30 mouse cellular contexts compared by ENCODE assay signal in the genomic region with DNA sequence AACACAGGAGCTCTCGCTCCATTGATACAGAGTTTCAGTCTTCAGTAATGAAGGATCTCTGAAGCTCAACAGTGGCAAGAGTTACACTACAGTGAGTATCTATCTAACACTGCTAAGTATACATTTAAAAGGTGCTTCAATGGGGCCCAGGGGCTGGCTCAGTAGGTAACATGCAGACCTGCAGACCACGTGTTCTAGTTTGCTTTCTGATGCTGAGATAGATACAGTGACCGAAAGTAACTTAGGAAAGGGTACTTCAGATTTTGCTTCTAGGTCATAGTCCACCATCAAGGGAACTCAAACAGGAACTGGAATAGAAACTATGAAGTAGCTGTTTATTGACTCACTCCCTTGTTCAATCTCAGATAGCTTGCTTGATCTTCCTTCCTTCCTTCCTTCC. TPM values are rescaled to one million over a fixed set of nuclear protein-coding genes. Genes with fewer than 3 reads are reported as not detected.
DNase-seq lines count a peak whose midpoint lies in the region; ATAC-seq and TF ChIP-seq lines count a peak whose summit lies in the region.
"Had no signal": no experiment of that assay in that cellular context is flagged by ENCODE, and none has a peak within 500 bp of the region (broad histone marks: within the 10 kb centered on the region; RNA-seq: fewer than 3 reads in every experiment).

No protein-coding gene starts in this region.

- TF ChIP-seq EP300 in stomach, postnatal 0 days (optimal IDR thresholded peaks at IDR 0.05), result no peak

- H3K4me1 ChIP-seq in liver, adult 2 months (ENCODE audit: control insufficient read depth, insufficient read depth, low read length), result no peaks in the 10 kb centered on the region; the same call in 1 of the 2 replicates
- peaks cover 18% of the 10 kb centered on the region for H3K4me1 ChIP-seq in liver, embryonic 12.5 days
- peaks cover 54% of the 10 kb centered on the region for H3K4me1 ChIP-seq in bone marrow macrophage, adult 2 months (ENCODE audit: control insufficient read depth, insufficient read depth, low read length)
- H3K4me1 ChIP-seq in limb, embryonic 10.5 days, result peaks cover 10% of the 10 kb centered on the region
- no peaks in the 10 kb centered on the region for H3K4me1 ChIP-seq in stomach, postnatal 0 days (replicated peaks; ENCODE audit: control insufficient read depth, insufficient read depth)
- H3K4me1 ChIP-seq in midbrain, postnatal 0 days (ENCODE audit: insufficient read depth, low read length), result no peaks in the 10 kb centered on the region

- H3K4me2 ChIP-seq in liver, embryonic 12.5 days, result no peak overlapping the region
- H3K4me2 ChIP-seq in stomach, postnatal 0 days (replicated peaks; ENCODE audit: low read depth), result no peak overlapping the region
- no peak overlapping the region for H3K4me2 ChIP-seq in midbrain, postnatal 0 days (ENCODE audit: low read depth, low read length, poor library complexity, severe bottlenecking)
- H3K4me2 ChIP-seq: embryonic facial prominence, embryonic 13.5 days; forebrain, embryonic 15.5 days; heart, embryonic 12.5 days; hindbrain, embryonic 15.5 days; limb, embryonic 13.5 days; lung, embryonic 15.5 days; midbrain, embryonic 13.5 days had no signal

- DNase-seq in liver, adult 2 months (ENCODE audit: extremely low read depth, low read depth, low spot score), result peak; percentile 54
- peak; percentile 7 for DNase-seq in limb, embryonic 10.5 days (ENCODE audit: low spot score)
- peak; percentile 58 for DNase-seq in stomach, postnatal 0 days (ENCODE audit: low spot score)
- no peak for DNase-seq in midbrain, postnatal 0 days (ENCODE audit: low spot score)
- DNase-seq in T-cell, adult 2 months (ENCODE audit: low spot score), result no peak
- DNase-seq: adrenal gland, postnatal 14 days; cerebellum, adult 11-12 months; cerebellum, postnatal 10 days; gastrocnemius, adult 2 months; gastrocnemius, postnatal 36 days; heart, adult 2 months; kidney, adult 9 months; kidney, postnatal 10 days; retina, postnatal 1 day; right cerebral cortex, postnatal 25 days; thymus, postnatal 14 days had no signal

- H3K27ac ChIP-seq in liver, adult 2 months (replicated peaks; ENCODE audit: insufficient read depth, low read depth, low read length), result no peak overlapping the region
- no peak overlapping the region for H3K27ac ChIP-seq in liver, embryonic 12.5 days
- peak overlapping the region; percentile 18 for H3K27ac ChIP-seq in bone marrow macrophage, adult 2 months (ENCODE audit: insufficient read depth, low read depth, low read length)
- no peak overlapping the region for H3K27ac ChIP-seq in limb, embryonic 10.5 days
- H3K27ac ChIP-seq in stomach, postnatal 0 days (replicated peaks), result peak overlapping the region; percentile 58; the same call in 1 of the 2 replicates
- no peak overlapping the region for H3K27ac ChIP-seq in midbrain, postnatal 0 days (ENCODE audit: low read depth, low read length)
- H3K27ac ChIP-seq: embryonic facial prominence, embryonic 13.5 days; forebrain, embryonic 10.5 days; forebrain, embryonic 15.5 days; gastrocnemius, adult 2 months; heart, adult 2 months; hindbrain, embryonic 15.5 days; limb, embryonic 13.5 days; liver, embryonic 14.5 days; lung, embryonic 15.5 days; midbrain, embryonic 13.5 days had no signal

- ATAC-seq in liver, embryonic 12.5 days, result no peak
- ATAC-seq in stomach, postnatal 0 days (ENCODE audit: low FRiP score, low TSS enrichment), result peak; percentile 84
- ATAC-seq in midbrain, postnatal 0 days (ENCODE audit: low FRiP score), result no peak
- ATAC-seq: forebrain, embryonic 15.5 days; inflammation-experienced regulatory T-cells, adult 6 months; midbrain, embryonic 13.5 days; Patski had no signal

- H3K4me3 ChIP-seq in liver, adult 2 months (ENCODE audit: insufficient read depth, low read depth, low read length), result no peak overlapping the region
- no peak overlapping the region for H3K4me3 ChIP-seq in liver, embryonic 12.5 days
- no peak overlapping the region for H3K4me3 ChIP-seq in bone marrow macrophage, adult 2 months (ENCODE audit: insufficient read depth, low read length)
- no peak overlapping the region for H3K4me3 ChIP-seq in limb, embryonic 10.5 days
- no peak overlapping the region for H3K4me3 ChIP-seq in stomach, postnatal 0 days (ENCODE audit: low read depth, low read length)
- no peak overlapping the region for H3K4me3 ChIP-seq in midbrain, postnatal 0 days (ENCODE audit: low read depth, low read length)
- H3K4me3 ChIP-seq: embryonic facial prominence, embryonic 13.5 days; forebrain, embryonic 10.5 days; forebrain, embryonic 15.5 days; gastrocnemius, adult 2 months; heart, adult 2 months; heart, embryonic 12.5 days; hindbrain, embryonic 15.5 days; limb, embryonic 13.5 days; lung, embryonic 15.5 days; megakaryocyte, embryonic 14.5 days; midbrain, embryonic 13.5 days had no signal

- no peaks in the 10 kb centered on the region for H3K36me3 ChIP-seq in liver, adult 2 months (ENCODE audit: control insufficient read depth, insufficient read depth, low read length)
- H3K36me3 ChIP-seq in liver, embryonic 12.5 days, result no peaks in the 10 kb centered on the region
- H3K36me3 ChIP-seq in limb, embryonic 10.5 days, result no peaks in the 10 kb centered on the region
- no peaks in the 10 kb centered on the region for H3K36me3 ChIP-seq in stomach, postnatal 0 days (ENCODE audit: control insufficient read depth, insufficient read depth, low read length)
- H3K36me3 ChIP-seq in midbrain, postnatal 0 days (ENCODE audit: insufficient read depth, low read length), result no peaks in the 10 kb centered on the region
- H3K36me3 ChIP-seq: embryonic facial prominence, embryonic 13.5 days; forebrain, embryonic 10.5 days; forebrain, embryonic 15.5 days; heart, embryonic 12.5 days; hindbrain, embryonic 15.5 days; limb, embryonic 13.5 days; lung, embryonic 15.5 days; midbrain, embryonic 13.5 days had no signal

- WGBS in liver, adult 2 months, result 71% methylated on average over 3 of the region's 3 CpGs
- 74% methylated on average over 3 of the region's 3 CpGs for WGBS in liver, embryonic 12.5 days (ENCODE audit: insufficient replicate concordance)
- 80% methylated on average over 3 of the region's 3 CpGs for WGBS in limb, embryonic 10.5 days
- WGBS in stomach, postnatal 0 days, result 66% methylated on average over 3 of the region's 3 CpGs
- WGBS in midbrain, postnatal 0 days, result 82% methylated on average over 3 of the region's 3 CpGs

- no peak for TF ChIP-seq CTCF in liver, adult 2 months (IDR thresholded peaks at IDR 0.05; ENCODE audit: low read depth, low read length)
- no peak for TF ChIP-seq CTCF in bone marrow macrophage, adult 2 months (IDR thresholded peaks at IDR 0.05; ENCODE audit: low read depth, low read length)
- TF ChIP-seq CTCF in stomach, postnatal 0 days (IDR thresholded peaks at IDR 0.05; ENCODE audit: low read depth), result no peak
- no peak for TF ChIP-seq CTCF in midbrain, postnatal 0 days (IDR thresholded peaks at IDR 0.05)

- no peaks in the 10 kb centered on the region for H3K79me2 ChIP-seq in liver, adult 2 months (ENCODE audit: control insufficient read depth, insufficient read depth, low read length)

- H3K9ac ChIP-seq in liver, adult 2 months (ENCODE audit: low read depth, low read length), result no peak overlapping the region
- H3K9ac ChIP-seq in liver, embryonic 12.5 days, result no peak overlapping the region
- no peak overlapping the region for H3K9ac ChIP-seq in stomach, postnatal 0 days (ENCODE audit: low read length)
- H3K9ac ChIP-seq in midbrain, postnatal 0 days (replicated peaks; ENCODE audit: low read length, poor library complexity, severe bottlenecking), result no peak overlapping the region
- H3K9ac ChIP-seq: embryonic facial prominence, embryonic 13.5 days; forebrain, embryonic 15.5 days; heart, embryonic 12.5 days; hindbrain, embryonic 15.5 days; limb, embryonic 13.5 days; liver, embryonic 14.5 days; lung, embryonic 15.5 days; midbrain, embryonic 13.5 days had no signal

- H3K9me3 ChIP-seq in liver, embryonic 12.5 days (replicated peaks), result no peaks in the 10 kb centered on the region
- H3K9me3 ChIP-seq in limb, embryonic 10.5 days (replicated peaks), result no peaks in the 10 kb centered on the region
- no peaks in the 10 kb centered on the region for H3K9me3 ChIP-seq in stomach, postnatal 0 days (ENCODE audit: control insufficient read depth, low read length)
- no peaks in the 10 kb centered on the region for H3K9me3 ChIP-seq in midbrain, postnatal 0 days (ENCODE audit: low read length)
- H3K9me3 ChIP-seq: embryonic facial prominence, embryonic 13.5 days; forebrain, embryonic 10.5 days; forebrain, embryonic 15.5 days; heart, embryonic 12.5 days; hindbrain, embryonic 15.5 days; limb, embryonic 13.5 days; lung, embryonic 15.5 days; megakaryocyte, embryonic 14.5 days; midbrain, embryonic 13.5 days had no signal

- TF ChIP-seq POLR2A in liver, adult 2 months (IDR thresholded peaks at IDR 0.05; ENCODE audit: extremely low read depth, insufficient read depth, low read length), result no peak
- TF ChIP-seq POLR2A in bone marrow macrophage, adult 2 months (IDR thresholded peaks at IDR 0.05; ENCODE audit: borderline replicate concordance, low read depth, low read length), result no peak

- no peaks in the 10 kb centered on the region for H3K27me3 ChIP-seq in liver, adult 2 months (ENCODE audit: control insufficient read depth, insufficient read depth, low read length)
- H3K27me3 ChIP-seq in liver, embryonic 12.5 days (replicated peaks), result peaks cover 28% of the 10 kb centered on the region; the same call in 1 of the 2 replicates
- H3K27me3 ChIP-seq in limb, embryonic 10.5 days (ENCODE audit: low read depth, poor library complexity, severe bottlenecking), result peaks cover 27% of the 10 kb centered on the region; the same call in 1 of the 2 replicates
- H3K27me3 ChIP-seq in stomach, postnatal 0 days (ENCODE audit: control insufficient read depth, insufficient read depth, low read length), result no peaks in the 10 kb centered on the region
- H3K27me3 ChIP-seq in midbrain, postnatal 0 days (ENCODE audit: insufficient read depth, low read length), result no peaks in the 10 kb centered on the region
- H3K27me3 ChIP-seq: embryonic facial prominence, embryonic 13.5 days; forebrain, embryonic 15.5 days; heart, embryonic 12.5 days; hindbrain, embryonic 15.5 days; lung, embryonic 15.5 days; megakaryocyte, embryonic 14.5 days; midbrain, embryonic 13.5 days; Patski had no signal

RNA-seq across cellular contexts. Expression of a gene that starts 10.8 kb away (rescaled TPM):
- total RNA-seq in liver, adult 2 months (2014; rRNA removed), result 109 and 112 TPM in 2 replicates
- polyA plus RNA-seq in liver, adult 2 months (2012; rRNA removed), result 246 and 305 TPM in 2 replicates
- 141 and 143 TPM in 2 replicates for polyA plus RNA-seq in liver, embryonic 12.5 days (2016; fragmentation: Nextera tagmentation; extraction: Ambion mirVana)
- polyA plus RNA-seq in bone marrow macrophage, adult 2 months (2012; ENCODE audit: insufficient read depth, insufficient read length, missing spikeins), result 259 and 260 TPM in 2 replicates
- 206 and 229 TPM in 2 replicates for polyA plus RNA-seq in limb, embryonic 10.5 days (2016; fragmentation: Nextera tagmentation; extraction: Ambion mirVana)
- polyA plus RNA-seq in stomach, postnatal 0 days (2015; fragmentation: Nextera tagmentation; extraction: Ambion mirVana), result 325 and 350 TPM in 2 replicates
- 65.3 and 122 TPM in 2 replicates for total RNA-seq in midbrain, postnatal 0 days (2014; rRNA removed)
- 458 and 504 TPM in 2 replicates for polyA plus RNA-seq in midbrain, postnatal 0 days (2015; fragmentation: Nextera tagmentation; extraction: Ambion mirVana)

RNA-seq across cellular contexts. Expression of a gene that starts 44.5 kb away (rescaled TPM):
- total RNA-seq in liver, adult 2 months (2014; rRNA removed), result 16.9 and 22.8 TPM in 2 replicates
- 20.9 and 22.5 TPM in 2 replicates for polyA plus RNA-seq in liver, adult 2 months (2012; rRNA removed)
- 76.8 and 80.4 TPM in 2 replicates for polyA plus RNA-seq in liver, embryonic 12.5 days (2016; fragmentation: Nextera tagmentation; extraction: Ambion mirVana)
- polyA plus RNA-seq in bone marrow macrophage, adult 2 months (2012; ENCODE audit: insufficient read depth, insufficient read length, missing spikeins), result 330 and 333 TPM in 2 replicates
- 9.5 and 19.7 TPM in 2 replicates for polyA plus RNA-seq in limb, embryonic 10.5 days (2016; fragmentation: Nextera tagmentation; extraction: Ambion mirVana)
- 398 and 433 TPM in 2 replicates for polyA plus RNA-seq in stomach, postnatal 0 days (2015; fragmentation: Nextera tagmentation; extraction: Ambion mirVana)
- 23.4 and 39.1 TPM in 2 replicates for total RNA-seq in midbrain, postnatal 0 days (2014; rRNA removed)
- 26.2 and 28.5 TPM in 2 replicates for polyA plus RNA-seq in midbrain, postnatal 0 days (2015; fragmentation: Nextera tagmentation; extraction: Ambion mirVana)

Comparison
In these comparisons a context has a peak if more than half of its experiments do, and no peak if none do; other contexts are left out.
1. DNase-seq: peak in liver, adult 2 months (single experiment), limb, embryonic 10.5 days (single experiment) and stomach, postnatal 0 days (single experiment); none in midbrain, postnatal 0 days (single experiment) and T-cell, adult 2 months (single experiment).
2. H3K27ac ChIP-seq: peak in bone marrow macrophage, adult 2 months (single experiment) and stomach, postnatal 0 days (single experiment); none in liver, adult 2 months (single experiment), liver, embryonic 12.5 days (single experiment), limb, embryonic 10.5 days (single experiment) and midbrain, postnatal 0 days (single experiment).